Mouse (Mus musculus) hindbrain, embryonic 11.5 days (tissue): Measurements from ENCODE around the gene Agbl4. TPM values are rescaled to one million over a fixed set of nuclear protein-coding genes. Genes with fewer than 3 reads are reported as not detected.

Experiments
- ATAC-seq: fragments of 200-750 bp; cut with Nextera tagmentation; 2 replicates; pipeline ENCODE4 v1.8.0; 2017; ENCODE audit warnings: mild to moderate bottlenecking, moderate TSS enrichment, moderate library complexity; ENCODE audit not compliant: low FRiP score
- DNase-seq: peaks from one replicate; pipeline ENCODE4 v3.0.0-alpha.2; 2015; ENCODE audit warnings: low spot score
- H3K27ac ChIP-seq: fragments of 300-500 bp; sonication (generic); 2 replicates; pipeline ENCODE4 v1.5.1; 2014; ENCODE audit warnings: mild to moderate bottlenecking, low read depth, low read length
- H3K27me3 ChIP-seq: fragments of 300-500 bp; sonication (generic); 2 replicates; pipeline ENCODE4 v1.6.1; 2014; ENCODE audit warnings: mild to moderate bottlenecking, low read length, moderate library complexity, mixed read lengths; ENCODE audit not compliant: control insufficient read depth, insufficient read depth
- H3K36me3 ChIP-seq: fragments of 300-500 bp; sonication (generic); 2 replicates; pipeline ENCODE4 v1.6.1; 2014; ENCODE audit warnings: mild to moderate bottlenecking, low read length, moderate library complexity, mixed read lengths; ENCODE audit not compliant: control insufficient read depth, insufficient read depth
- H3K4me1 ChIP-seq: fragments of 300-500 bp; sonication (generic); replicated peaks from 2 replicates; pipeline ENCODE4 v1.6.1; 2014; ENCODE audit warnings: low read length, mixed read lengths; ENCODE audit not compliant: control insufficient read depth, insufficient read depth
- H3K4me2 ChIP-seq: fragments of 300-500 bp; sonication (generic); replicated peaks from 2 replicates; pipeline ENCODE4 v1.6.1; 2014; ENCODE audit warnings: mild to moderate bottlenecking, low read depth, low read length
- H3K4me3 ChIP-seq: fragments of 300-500 bp; sonication (generic); 2 replicates; pipeline ENCODE4 v1.5.1; 2014; ENCODE audit warnings: low read depth, low read length
- H3K9ac ChIP-seq: fragments of 300-500 bp; sonication (generic); 2 replicates; pipeline ENCODE4 v1.6.1; 2014; ENCODE audit warnings: low read depth, low read length
- H3K9me3 ChIP-seq: fragments of 300-500 bp; sonication (generic); 2 replicates; pipeline ENCODE4 v1.6.1; 2016; ENCODE audit warnings: low read length; ENCODE audit not compliant: control insufficient read depth
- WGBS: fragments of 180-500 bp; shearing (Covaris S2); extraction: QIAGEN DNeasy Blood & Tissue Kit; methylation state at CpG from one replicate; pipeline ENCODE4 v1.1.7; 2014; 5-methylcytosine and 5-hydroxymethylcytosine counted together
- polyA plus RNA-seq: library from polyadenylated mRNA; unstranded; fragments of >200 nt; fragmentation: Nextera tagmentation; extraction: Ambion mirVana; gene quantifications from 2 replicates; pipeline ENCODE4 v1.2.1, GENCODE M21; 2014

The Agbl4 gene
- polyA plus RNA-seq, 1 experiment from 2014 or later = 1.1 TPM

DNA sequence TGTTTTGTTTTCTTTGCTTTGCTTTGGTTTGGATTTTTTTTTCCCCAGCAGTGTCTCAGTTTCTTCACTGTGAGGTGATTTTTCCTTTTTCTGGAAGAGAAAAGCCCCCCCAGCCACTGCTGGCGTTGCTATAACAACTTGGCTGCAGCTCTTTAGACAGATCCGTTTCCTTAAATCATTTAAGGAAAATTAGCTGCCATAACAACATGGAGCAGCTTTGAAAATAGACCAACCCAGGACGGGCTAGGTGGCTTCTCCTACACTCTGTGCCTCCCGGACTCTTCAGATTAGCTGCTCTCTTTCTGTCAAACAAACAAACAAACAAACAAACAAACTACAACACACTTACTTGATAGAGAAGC, 1182.4 kb downstream of the Agbl4 start:
- DNase-seq (no peak), ATAC-seq (no peak)
- 51% methylated on average over 4 of the region's 4 CpGs for WGBS

DNA sequence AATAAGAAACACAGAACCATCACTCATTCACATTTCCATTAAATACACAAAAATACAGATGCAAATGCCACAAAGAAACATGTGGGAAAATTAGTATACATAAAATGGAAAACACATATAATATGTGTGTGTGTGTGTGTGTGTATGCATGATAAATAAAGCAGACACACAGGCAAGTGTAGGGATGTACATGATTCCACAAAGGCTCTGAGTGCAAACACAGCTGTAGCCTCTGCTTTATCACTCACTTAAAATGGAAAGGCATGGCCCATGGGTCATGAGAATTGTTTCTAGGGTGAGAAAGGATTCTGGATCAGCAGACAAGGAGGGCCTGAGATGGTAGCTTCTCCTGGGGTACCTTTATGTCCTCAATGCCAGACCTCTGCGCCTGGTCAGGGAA, 1182.8 kb downstream of the Agbl4 start:
- Histone ChIP-seq H3K9me3 (no peaks in the 10 kb centered on the region), H3K4me1 (no peaks in the 10 kb centered on the region), H3K27me3 (no peaks in the 10 kb centered on the region), H3K9ac (no peak overlapping the region), H3K4me2 (no peak overlapping the region), H3K4me3 (no peak overlapping the region), H3K36me3 (no peaks in the 10 kb centered on the region), H3K27ac (no peak overlapping the region)
- DNase-seq = no peak
- 85% methylated on average over 1 of the region's 1 CpGs for WGBS
- no peak for ATAC-seq

More for the DNA sequence above, 1182.4 kb downstream of the Agbl4 start:
- Histone ChIP-seq H3K9me3 (no peaks in the 10 kb centered on the region), H3K4me2 (no peak overlapping the region), H3K4me3 (no peak overlapping the region), H3K4me1 (no peaks in the 10 kb centered on the region), H3K9ac (no peak overlapping the region), H3K27ac (no peak overlapping the region), H3K36me3 (no peaks in the 10 kb centered on the region), H3K27me3 (no peaks in the 10 kb centered on the region)

DNA sequence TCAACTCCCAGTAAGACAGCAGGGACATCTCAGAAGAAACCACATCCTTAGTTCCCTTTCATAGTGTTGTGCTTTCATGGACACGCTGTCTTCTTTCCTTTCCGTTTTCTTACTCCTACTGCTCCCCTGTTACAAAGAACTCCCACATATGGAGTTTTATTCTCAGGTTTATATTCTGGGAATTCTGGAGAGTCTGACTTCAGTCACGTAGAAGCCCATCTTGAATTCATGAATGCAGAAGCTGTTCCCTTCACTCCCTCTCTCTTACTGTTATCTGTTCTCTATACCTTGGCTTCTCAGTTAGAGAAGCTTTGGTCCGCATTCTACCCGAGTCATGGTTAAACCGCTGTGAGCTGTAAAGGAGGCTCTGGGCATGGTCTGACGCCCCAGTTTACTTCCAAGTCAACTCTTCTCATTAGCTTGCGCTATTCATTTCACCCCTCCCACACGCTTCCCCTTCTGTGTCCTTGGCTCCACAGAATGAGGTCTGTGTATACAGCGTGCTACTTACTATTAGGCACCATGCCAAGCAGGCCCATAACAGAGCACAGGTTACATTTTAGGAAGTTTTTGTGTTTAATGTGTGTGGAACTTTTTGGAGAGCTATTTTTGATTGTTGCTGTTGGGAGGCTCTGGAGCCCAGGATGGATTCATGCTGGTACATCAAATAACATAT, 1186.2 kb downstream of the Agbl4 start:
- Histone ChIP-seq H3K27ac (no peak overlapping the region), H3K9ac (no peak overlapping the region), H3K4me3 (no peak overlapping the region), H3K27me3 (no peaks in the 10 kb centered on the region), H3K9me3 (no peaks in the 10 kb centered on the region), H3K4me2 (no peak overlapping the region), H3K36me3 (no peaks in the 10 kb centered on the region), H3K4me1 (no peaks in the 10 kb centered on the region)
- whole genome bisulfite sequencing = 84% methylated on average over 10 of the region's 10 CpGs
- ATAC-seq (no peak), DNase-seq (no peak)

DNA sequence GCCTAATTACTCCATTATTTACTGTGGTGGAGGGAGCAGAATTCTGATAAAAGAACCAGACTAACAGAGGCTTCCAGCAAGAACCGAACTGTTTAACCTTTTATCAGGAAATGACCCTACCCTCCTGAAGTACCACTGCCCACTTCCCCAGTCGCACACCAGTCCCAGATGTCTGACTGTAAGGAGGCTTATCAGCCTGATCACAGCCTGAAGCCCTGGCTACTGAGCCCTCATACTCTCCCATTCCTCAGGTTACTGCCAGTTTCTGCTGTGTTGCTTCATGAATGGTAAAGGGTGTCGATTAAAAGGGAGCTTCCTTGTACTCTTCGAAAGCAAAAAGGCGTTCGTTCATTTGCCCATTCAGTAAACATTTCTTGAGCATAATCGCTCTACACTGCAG, 1186.8 kb downstream of the Agbl4 start:
- DNase-seq = no peak
- H3K36me3 ChIP-seq = no peaks in the 10 kb centered on the region
- 87% methylated on average over 7 of the region's 7 CpGs for WGBS

DNA sequence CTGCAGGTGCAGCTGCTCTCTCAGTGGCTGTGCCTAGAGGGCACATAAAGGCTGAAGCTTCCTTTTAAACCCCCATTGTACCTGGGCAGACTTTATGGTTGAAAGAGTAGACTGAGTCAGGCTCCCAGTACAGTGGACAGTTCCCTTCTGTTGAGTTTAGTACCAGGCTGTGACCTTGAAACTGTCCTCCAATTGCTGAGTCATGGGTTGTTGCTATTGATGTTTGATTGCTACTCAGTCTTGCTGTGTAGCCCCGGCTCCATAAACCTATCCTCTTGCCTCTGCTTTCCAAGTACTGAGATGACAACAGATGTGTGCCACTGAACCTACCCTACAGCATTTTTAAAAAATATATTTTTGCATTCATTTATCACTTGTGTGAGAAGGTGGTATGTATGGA, 1190.8 kb downstream of the Agbl4 start:
- Histone ChIP-seq H3K9me3 (no peaks in the 10 kb centered on the region), H3K4me1 (no peaks in the 10 kb centered on the region), H3K27ac (no peak overlapping the region), H3K27me3 (no peaks in the 10 kb centered on the region), H3K9ac (no peak overlapping the region), H3K4me3 (no peak overlapping the region), H3K36me3 (no peaks in the 10 kb centered on the region), H3K4me2 (no peak overlapping the region)
- no peak for ATAC-seq
- 94% methylated on average over 1 of the region's 1 CpGs for WGBS
- DNase-seq = no peak

More for the DNA sequence above, 1186.8 kb downstream of the Agbl4 start:
- Histone ChIP-seq H3K4me1 (no peaks in the 10 kb centered on the region), H3K27me3 (no peaks in the 10 kb centered on the region), H3K4me2 (no peak overlapping the region), H3K9me3 (no peaks in the 10 kb centered on the region), H3K4me3 (no peak overlapping the region), H3K27ac (no peak overlapping the region), H3K9ac (no peak overlapping the region)
- no peak for ATAC-seq

DNA sequence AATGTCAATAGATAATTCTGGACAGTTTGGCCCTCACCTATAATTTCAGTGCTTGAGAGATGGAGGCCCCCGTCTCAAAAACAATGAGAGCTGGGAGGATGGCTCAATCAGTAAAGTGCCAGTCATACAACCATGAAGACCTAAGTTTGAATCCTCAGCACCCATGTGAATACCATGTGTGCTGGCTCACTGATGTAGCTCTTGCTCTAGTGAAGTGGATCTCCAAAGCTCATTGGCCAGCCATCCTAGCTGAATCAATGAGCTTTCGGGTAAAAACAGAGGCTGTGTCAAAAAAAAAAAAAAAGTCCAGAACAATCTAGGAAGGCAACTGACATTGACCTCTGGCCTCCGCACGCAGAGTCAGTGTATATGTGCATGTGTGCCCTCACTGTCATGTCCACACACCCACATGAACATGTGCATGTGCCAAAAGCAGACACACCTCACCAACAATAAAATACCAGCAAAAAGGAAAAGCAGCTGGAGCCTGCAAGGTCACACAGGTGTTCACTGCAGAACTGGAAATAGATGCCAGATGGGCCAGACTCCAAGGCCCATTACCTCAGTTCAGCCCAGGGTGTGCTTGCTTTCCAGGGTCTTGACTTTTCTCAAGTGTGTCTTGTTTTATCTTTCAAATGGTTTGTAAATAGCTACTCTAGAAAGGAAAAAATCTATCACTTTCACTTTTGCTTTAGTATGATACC, 1192.2 kb downstream of the Agbl4 start:
- Histone ChIP-seq H3K27ac (no peak overlapping the region), H3K4me3 (no peak overlapping the region), H3K4me2 (no peak overlapping the region), H3K36me3 (no peaks in the 10 kb centered on the region), H3K9me3 (no peaks in the 10 kb centered on the region), H3K9ac (no peak overlapping the region), H3K27me3 (no peaks in the 10 kb centered on the region), H3K4me1 (no peaks in the 10 kb centered on the region)
- 87% methylated on average over 4 of the region's 4 CpGs for WGBS
- DNase-seq (no peak), ATAC-seq (no peak)

DNA sequence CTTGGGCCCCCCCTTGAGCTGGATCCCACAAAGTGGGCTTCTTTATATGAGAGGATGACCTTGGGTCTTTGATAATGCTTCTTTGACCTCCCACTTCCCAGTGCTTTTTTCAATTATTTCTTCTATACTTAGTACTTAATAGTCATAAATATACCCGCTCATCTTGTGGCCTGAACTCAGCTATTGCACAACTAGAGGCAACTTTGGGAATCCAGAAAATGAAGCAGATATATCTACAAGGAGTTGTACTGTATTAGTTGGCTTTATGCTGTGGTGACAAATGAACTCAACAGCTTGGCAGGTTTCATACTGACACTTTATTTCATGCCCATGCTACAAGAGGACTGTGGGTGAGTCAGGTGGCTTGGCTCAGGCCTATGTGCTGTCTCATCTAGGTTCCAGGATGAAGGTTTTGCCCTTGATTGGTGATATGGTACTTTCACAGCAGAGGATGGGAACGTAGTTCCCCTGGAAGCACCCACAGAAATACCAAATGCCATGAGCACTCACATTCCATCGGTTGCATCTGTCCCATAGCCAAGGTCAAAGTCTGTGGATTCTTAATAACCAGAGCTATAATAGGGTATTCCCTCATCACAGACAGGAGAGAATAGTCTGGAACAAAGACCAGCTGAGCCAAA, 1197.3 kb downstream of the Agbl4 start:
- Histone ChIP-seq H3K9me3 (no peaks in the 10 kb centered on the region), H3K4me3 (no peak overlapping the region), H3K9ac (no peak overlapping the region), H3K4me2 (no peak overlapping the region), H3K27me3 (no peaks in the 10 kb centered on the region), H3K4me1 (no peaks in the 10 kb centered on the region), H3K36me3 (no peaks in the 10 kb centered on the region), H3K27ac (no peak overlapping the region)
- 96% methylated on average over 3 of the region's 3 CpGs for whole genome bisulfite sequencing
- no peak for ATAC-seq
- DNase-seq = no peak

DNA sequence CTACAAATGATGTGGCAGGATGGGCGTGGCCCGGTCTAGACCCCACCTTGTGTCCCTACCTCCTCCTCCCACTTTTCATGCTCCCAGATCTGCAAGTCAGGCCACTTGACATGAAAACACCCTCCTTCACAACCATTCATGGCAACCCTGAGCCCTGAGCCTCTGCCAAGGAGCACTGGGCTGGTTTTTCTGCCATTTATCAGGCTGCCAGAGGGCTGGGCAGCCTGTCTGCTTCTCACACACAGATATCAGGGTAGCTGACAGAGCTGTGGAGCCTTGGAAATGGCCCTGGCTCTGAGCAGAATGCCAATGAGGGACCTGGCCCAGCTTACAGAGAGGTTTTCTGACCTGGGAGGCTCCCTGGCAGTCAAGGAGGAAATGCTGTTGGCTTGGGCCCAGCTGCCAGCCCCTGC, 1199.8 kb downstream of the Agbl4 start:
- 92% methylated on average over 2 of the region's 2 CpGs for WGBS
- no peak overlapping the region for H3K27ac ChIP-seq
- ATAC-seq = no peak; the same call in 1 of the 2 replicates
- H3K4me2 ChIP-seq = no peak overlapping the region
- no peaks in the 10 kb centered on the region for H3K4me1 ChIP-seq
- H3K36me3 ChIP-seq = no peaks in the 10 kb centered on the region
- no peak overlapping the region for H3K9ac ChIP-seq
- no peaks in the 10 kb centered on the region for H3K9me3 ChIP-seq
- no peak for DNase-seq
- H3K27me3 ChIP-seq = no peaks in the 10 kb centered on the region
- no peak overlapping the region for H3K4me3 ChIP-seq

DNA sequence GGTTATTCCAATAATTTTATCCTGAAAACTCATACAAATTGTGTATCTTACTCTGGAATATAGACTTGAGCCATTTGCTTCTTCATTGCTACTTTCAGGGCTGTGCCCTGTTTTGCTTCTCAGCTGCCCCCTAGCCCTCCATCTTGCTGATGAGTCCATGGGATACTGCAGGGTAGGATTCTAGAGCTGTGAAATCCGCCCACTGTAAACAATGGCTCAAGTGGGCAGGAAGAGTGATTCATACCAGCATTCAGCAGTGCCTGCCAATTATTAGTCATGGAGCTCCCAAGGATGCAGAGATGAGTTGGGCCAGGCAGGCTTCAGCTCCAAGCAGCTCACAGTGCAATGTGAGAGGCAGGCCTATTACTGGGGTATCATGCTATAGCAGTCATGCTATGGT, 1200.5 kb downstream of the Agbl4 start:
- no peak overlapping the region for H3K9ac ChIP-seq
- no peak overlapping the region for H3K27ac ChIP-seq
- no peak overlapping the region for H3K4me2 ChIP-seq
- H3K36me3 ChIP-seq = no peaks in the 10 kb centered on the region
- 70% methylated on average over 1 of the region's 1 CpGs for WGBS
- DNase-seq (no peak), ATAC-seq (no peak)
- H3K4me3 ChIP-seq = no peak overlapping the region
- no peaks in the 10 kb centered on the region for H3K9me3 ChIP-seq
- no peaks in the 10 kb centered on the region for H3K4me1 ChIP-seq
- H3K27me3 ChIP-seq = no peaks in the 10 kb centered on the region
